Mouse (Mus musculus) hindbrain, postnatal 0 days (tissue): Measurements from ENCODE around the gene Apba3. TPM values are rescaled to one million over a fixed set of nuclear protein-coding genes. Genes with fewer than 3 reads are reported as not detected.

Source experiments
- ATAC-seq: fragments of 200-750 bp; cut with Nextera tagmentation; 2 replicates; pipeline ENCODE4 v1.8.0; 2017; ENCODE audit warnings: mild to moderate bottlenecking, moderate TSS enrichment, moderate library complexity
- DNase-seq: peaks from one replicate; pipeline ENCODE4 v3.0.0-alpha.2; 2015; ENCODE audit warnings: low spot score
- H3K27ac ChIP-seq: fragments of 300-500 bp; sonication (generic); 2 replicates; pipeline ENCODE4 v1.5.1; 2014; ENCODE audit warnings: mild to moderate bottlenecking
- H3K27me3 ChIP-seq: fragments of 300-500 bp; sonication (generic); 2 replicates; pipeline ENCODE4 v1.6.1; 2014; ENCODE audit warnings: low read length, mixed read lengths; ENCODE audit not compliant: insufficient read depth
- H3K36me3 ChIP-seq: fragments of 300-500 bp; sonication (generic); 2 replicates; pipeline ENCODE4 v1.6.1; 2014; ENCODE audit warnings: low read length, mixed read lengths; ENCODE audit not compliant: insufficient read depth
- H3K4me1 ChIP-seq: fragments of 300-500 bp; sonication (generic); 2 replicates; pipeline ENCODE4 v1.6.1; 2014; ENCODE audit warnings: antibody characterized with exemption, low read length, mixed read lengths; ENCODE audit not compliant: insufficient read depth
- H3K4me2 ChIP-seq: fragments of 300-500 bp; sonication (generic); 2 replicates; pipeline ENCODE4 v1.6.1; 2014; ENCODE audit warnings: low read depth, mild to moderate bottlenecking, low read length, moderate library complexity, mixed read lengths
- H3K4me3 ChIP-seq: fragments of 300-500 bp; sonication (generic); 2 replicates; pipeline ENCODE4 v1.5.1; 2014; ENCODE audit warnings: low read length
- H3K9ac ChIP-seq: fragments of 300-500 bp; sonication (generic); replicated peaks from 2 replicates; pipeline ENCODE4 v1.6.1; 2014; ENCODE audit warnings: mild to moderate bottlenecking, low read length, moderate library complexity, mixed read lengths
- H3K9me3 ChIP-seq: fragments of 300-500 bp; sonication (generic); 2 replicates; pipeline ENCODE4 v1.6.1; 2016; ENCODE audit warnings: low read length, mixed read lengths
- CTCF ChIP-seq: IDR thresholded peaks from 2 replicates; pipeline ENCODE4 v1.5.1; 2016; ENCODE audit warnings: antibody characterized with exemption, control low read depth, low read depth
- WGBS: fragments of 180-500 bp; shearing (Covaris S2); extraction: QIAGEN DNeasy Blood & Tissue Kit; methylation state at CpG from one replicate; pipeline ENCODE4 v1.1.7; 2014; 5-methylcytosine and 5-hydroxymethylcytosine counted together
- polyA plus RNA-seq: library from polyadenylated mRNA; unstranded; fragments of >200 nt; fragmentation: Nextera tagmentation; extraction: Ambion mirVana; gene quantifications from 2 replicates; pipeline ENCODE4 v1.2.1, GENCODE M21; 2015
- total RNA-seq: library from RNA; depleted of rRNA; stranded (reverse); fragments of >200 nt; gene quantifications from 2 replicates; pipeline ENCODE4 v1.2.3, GENCODE M21; 2014

Apba3 gene
- total and polyA plus RNA-seq, 2 experiments from 2014 or later = 24.0 to 63.6 TPM

- TF ChIP-seq CTCF = no peak
- no peak overlapping the region for H3K9ac ChIP-seq
- no peak overlapping the region for H3K4me2 ChIP-seq
- H3K9me3 ChIP-seq = no peaks in the 10 kb centered on the region
- no peaks in the 10 kb centered on the region for H3K27me3 ChIP-seq
- H3K36me3 ChIP-seq = peaks cover 10% of the 10 kb centered on the region; the same call in 1 of the 2 replicates
- ATAC-seq (no peak), DNase-seq (no peak)
- H3K4me3 ChIP-seq = no peak overlapping the region
- no peaks in the 10 kb centered on the region for H3K4me1 ChIP-seq
- WGBS = 81% methylated on average over 8 of the region's 8 CpGs
- H3K27ac ChIP-seq = no peak overlapping the region
These were observed 17.3 kb upstream of the Apba3 start for GRCm38 (mm10) chr10:81249442-81249841.

- H3K4me3 ChIP-seq = peak within 1 kb of the TSS; percentile 24
- H3K4me1 ChIP-seq = peaks cover 7% of the 10 kb centered on the region; the same call in 1 of the 2 replicates
- ATAC-seq (peak; percentile 80), DNase-seq (peak; percentile 86)
- TF ChIP-seq CTCF = peak; percentile 54
- 7% methylated on average over 43 of the region's 44 CpGs for WGBS
- no peaks in the 10 kb centered on the region for H3K27me3 ChIP-seq
- peak within 1 kb of the TSS; percentile 78 for H3K27ac ChIP-seq
- H3K9me3 ChIP-seq = no peaks in the 10 kb centered on the region
- H3K4me2 ChIP-seq = peak within 1 kb of the TSS; percentile 59
- H3K9ac ChIP-seq = peak within 1 kb of the TSS; percentile 44; the same call in 1 of the 2 replicates
- peaks cover 10% of the 10 kb centered on the region; the same call in 1 of the 2 replicates for H3K36me3 ChIP-seq
These were observed 14.0 kb upstream of the Apba3 start, which contains the start of gene Matk for GRCm38 (mm10) chr10:81252424-81253419. TSS of gene Matk (plus strand) at chr10:81252935.

- H3K27me3 ChIP-seq = no peaks in the 10 kb centered on the region
- peaks cover 6% of the 10 kb centered on the region; the same call in 1 of the 2 replicates for H3K36me3 ChIP-seq
- no peak overlapping the region for H3K9ac ChIP-seq
- DNase-seq = no peak
- no peak for ATAC-seq
- H3K27ac ChIP-seq = no peak overlapping the region
- no peaks in the 10 kb centered on the region for H3K9me3 ChIP-seq
- WGBS = 62% methylated on average over 1 of the region's 1 CpGs
- no peak overlapping the region for H3K4me3 ChIP-seq
- H3K4me1 ChIP-seq = peaks cover 19% of the 10 kb centered on the region
- no peak overlapping the region for H3K4me2 ChIP-seq
- no peak for TF ChIP-seq CTCF
These were observed 11.9 kb upstream of the Apba3 start for GRCm38 (mm10) chr10:81254886-81255285.

GRCm38 (mm10) chr10:81257158-81258039, 9.4 kb upstream of the Apba3 start:
- Histone ChIP-seq H3K4me2 (peak overlapping the region; percentile 83), H3K4me1 (peaks cover 21% of the 10 kb centered on the region), H3K9ac (peak overlapping the region; percentile 57), H3K27ac (no peak overlapping the region; the same call in 1 of the 2 replicates), H3K27me3 (no peaks in the 10 kb centered on the region), H3K36me3 (no peaks in the 10 kb centered on the region), H3K4me3 (peak overlapping the region; percentile 54), H3K9me3 (no peaks in the 10 kb centered on the region)
- ATAC-seq = no peak
- DNase-seq = peak; percentile 56
- no peak for TF ChIP-seq CTCF
- WGBS = 2% methylated on average over 62 of the region's 62 CpGs

GRCm38 (mm10) chr10:81259225-81259884, 7.4 kb upstream of the Apba3 start:
- Histone ChIP-seq H3K4me3 (no peak overlapping the region), H3K27me3 (no peaks in the 10 kb centered on the region), H3K36me3 (peaks cover 5% of the 10 kb centered on the region; the same call in 1 of the 2 replicates), H3K9me3 (no peaks in the 10 kb centered on the region), H3K27ac (no peak overlapping the region), H3K9ac (0 out of 2 replicates have a peak overlapping the region, but pooled peaks have one; percentile 19), H3K4me2 (no peak overlapping the region; the same call in 1 of the 2 replicates), H3K4me1 (peaks cover 21% of the 10 kb centered on the region)
- peak; percentile 18; the same call in 1 of the 2 replicates for ATAC-seq
- WGBS = 34% methylated on average over 21 of the region's 21 CpGs
- DNase-seq = peak; percentile 44
- TF ChIP-seq CTCF = no peak

- no peak for TF ChIP-seq CTCF
- Histone ChIP-seq H3K4me3 (no peak overlapping the region), H3K27ac (no peak overlapping the region), H3K4me1 (peaks cover 25% of the 10 kb centered on the region), H3K36me3 (peaks cover 12% of the 10 kb centered on the region; the same call in 1 of the 2 replicates), H3K9me3 (no peaks in the 10 kb centered on the region), H3K4me2 (no peak overlapping the region), H3K9ac (no peak overlapping the region), H3K27me3 (no peaks in the 10 kb centered on the region)
- DNase-seq (no peak), ATAC-seq (no peak)
- WGBS = 81% methylated on average over 4 of the region's 4 CpGs
These were observed 5.7 kb upstream of the Apba3 start for GRCm38 (mm10) chr10:81261025-81261424.
